Mouse (Mus musculus): Measurements from ENCODE around the gene Arf5.

Arf5 gene

GRCm38 (mm10) chr6:28429870-28430269, 6.5 kb downstream of the Arf5 start:
- DNase-seq, result peak; percentile 66

GRCm38 (mm10) chr6:28430795-28431537, 7.6 kb downstream of the Arf5 start:
- no peak for DNase-seq

- no peak for DNase-seq
Measured at GRCm38 (mm10) chr6:28431538-28431855, 8.1 kb downstream of the Arf5 start.

GRCm38 (mm10) chr6:28447937-28448336, 24.6 kb downstream of the Arf5 start:
- DNase-seq, result no peak

GRCm38 (mm10) chr6:28449253-28449652, 25.9 kb downstream of the Arf5 start, which contains the start of gene Pax4:
Gene Pax4, minus strand, starts transcription at chr6:28449353.
- no peak for DNase-seq

- no peak for DNase-seq
Measured at GRCm38 (mm10) chr6:28450481-28450880, 27.1 kb downstream of the Arf5 start.

- no peak for DNase-seq
Measured at GRCm38 (mm10) chr6:28450977-28451376, 27.6 kb downstream of the Arf5 start.

- DNase-seq, result no peak
Measured at GRCm38 (mm10) chr6:28459221-28459668, 35.9 kb downstream of the Arf5 start.

- DNase-seq, result peak; percentile 68
Measured at GRCm38 (mm10) chr6:28460534-28460933, 37.2 kb downstream of the Arf5 start.

GRCm38 (mm10) chr6:28464630-28465029, 41.3 kb downstream of the Arf5 start:
- DNase-seq, result no peak

- no peak for DNase-seq
Measured at GRCm38 (mm10) chr6:28470017-28470602, 46.8 kb downstream of the Arf5 start.

- no peak for DNase-seq
Measured at GRCm38 (mm10) chr6:28470621-28471020, 47.3 kb downstream of the Arf5 start.

GRCm38 (mm10) chr6:28471284-28472035, 48.1 kb downstream of the Arf5 start:
- DNase-seq, result no peak

- no peak for DNase-seq
Measured at GRCm38 (mm10) chr6:28474211-28474610, 50.9 kb downstream of the Arf5 start.

GRCm38 (mm10) chr6:28474839-28475238, 51.5 kb downstream of the Arf5 start, which contains the start of gene Snd1:
Gene Snd1, plus strand, starts transcription at chr6:28475139.
- DNase-seq, result no peak
